Mouse (Mus musculus): ENCODE measurements around the gene Rps12. TPM values are rescaled to one million over a fixed set of nuclear protein-coding genes. Genes with fewer than 3 reads are reported as not detected.

Gene Rps12
- total RNA-seq (2014; rRNA removed) = 1,859 and 2,007 TPM in 2 replicates
- polyA plus RNA-seq (2015; fragmentation: Nextera tagmentation; extraction: Ambion mirVana) = 108 and 142 TPM in 2 replicates

DNA sequence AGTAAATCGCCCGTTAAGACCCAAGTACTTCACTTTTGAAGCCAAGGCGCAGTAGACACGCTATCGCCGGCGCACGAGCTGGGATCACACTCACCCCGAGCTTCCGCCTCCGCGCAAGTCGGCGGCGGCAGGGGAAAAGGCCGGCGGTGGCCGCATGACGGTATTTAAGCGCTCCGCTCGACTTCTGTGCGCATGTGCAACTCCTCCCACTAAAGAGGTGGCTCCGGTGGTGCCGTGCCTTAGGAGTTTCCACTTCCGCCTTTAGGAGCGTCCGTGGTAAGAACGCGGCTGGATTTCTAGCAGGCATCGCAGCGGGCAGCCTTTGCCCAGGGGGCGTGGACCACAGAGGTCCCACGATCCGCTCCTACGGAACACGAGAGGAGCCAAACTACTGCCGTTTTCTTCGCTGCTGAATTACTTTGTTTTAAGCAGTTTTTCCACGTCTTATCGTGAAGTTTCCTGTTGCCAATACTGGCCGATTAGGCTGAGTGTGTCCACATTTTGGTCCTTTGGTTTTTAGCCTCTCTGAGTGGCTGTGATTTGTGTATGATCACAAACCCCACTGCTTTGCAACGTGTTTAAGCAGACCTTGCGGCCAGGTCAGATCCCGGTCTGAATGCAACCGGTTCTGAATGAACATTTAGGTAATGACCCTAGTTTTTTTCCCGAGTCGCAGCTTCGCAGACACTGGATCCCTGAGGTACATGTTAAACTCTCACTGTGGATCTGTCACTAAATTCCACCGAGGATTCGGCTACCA lies at the start of gene Rps12:
Gene Rps12, minus strand, starts transcription at position 214 of the 760 bp plus-strand sequence.
- H3K9me3 ChIP-seq (ENCODE audit: low read length) = no peaks in the 10 kb centered on the region
- under 1% methylated on average over 51 of the region's 51 CpGs for WGBS
- peak; percentile 45; the same call in 1 of the 2 replicates for TF ChIP-seq CTCF (IDR thresholded peaks at IDR 0.05)

DNA sequence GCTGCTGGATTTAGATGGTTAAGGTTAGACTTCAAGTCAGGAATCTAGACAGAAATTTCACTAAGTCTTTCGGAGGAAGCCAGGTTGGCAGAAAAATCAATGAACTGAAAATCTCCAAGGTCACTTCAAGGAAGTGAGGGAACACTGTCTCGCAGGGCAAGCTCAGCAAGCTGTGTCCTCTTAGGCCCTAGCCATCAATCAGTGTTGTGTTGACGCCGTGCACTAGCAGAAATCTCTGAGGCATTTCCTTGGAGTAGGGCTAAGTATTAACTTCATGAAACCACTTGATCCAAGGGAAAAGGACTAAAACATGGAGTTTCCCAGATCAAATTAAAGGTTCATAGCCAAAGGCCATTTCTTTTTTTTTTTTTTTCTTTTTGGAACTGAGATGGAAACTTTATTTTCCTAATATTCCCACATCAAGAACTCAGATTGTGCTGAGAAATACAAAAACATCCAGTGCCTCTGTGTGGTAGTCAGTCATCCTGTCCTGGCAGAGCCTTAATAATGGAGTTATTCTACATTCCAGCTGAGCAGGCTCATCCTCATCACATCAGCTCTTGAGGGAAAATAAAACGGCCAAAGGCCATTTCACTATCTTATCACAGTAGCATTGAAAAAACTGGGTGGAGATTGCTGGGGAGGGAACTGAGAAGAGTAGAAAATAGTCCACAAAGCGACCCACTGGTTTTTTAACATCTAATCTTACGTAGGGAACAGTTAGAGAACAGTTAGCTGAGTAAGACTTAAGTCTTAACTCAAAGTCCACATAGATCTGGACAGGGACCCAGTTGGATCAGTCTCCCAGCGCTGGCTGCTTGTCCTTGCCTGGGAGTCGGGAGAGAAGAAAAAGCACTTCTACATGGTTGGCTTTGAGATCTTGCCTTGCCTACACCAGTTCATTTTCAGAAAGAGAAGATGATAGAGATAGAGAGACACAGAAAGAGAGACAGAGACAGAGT lies 49.2 kb upstream of the Rps12 start:
- H3K4me2 ChIP-seq (ENCODE audit: low read depth, low read length, poor library complexity, severe bottlenecking) = no peak overlapping the region
- ATAC-seq (ENCODE audit: low FRiP score) = no peak
- no peak overlapping the region for H3K27ac ChIP-seq (ENCODE audit: low read depth, low read length)
- WGBS = 83% methylated on average over 9 of the region's 9 CpGs
- H3K9ac ChIP-seq (replicated peaks; ENCODE audit: low read length, poor library complexity, severe bottlenecking) = no peak overlapping the region
- no peaks in the 10 kb centered on the region for H3K4me1 ChIP-seq (ENCODE audit: insufficient read depth, low read length)
- TF ChIP-seq CTCF (IDR thresholded peaks at IDR 0.05) = no peak
- DNase-seq (ENCODE audit: low spot score) = no peak
- no peaks in the 10 kb centered on the region for H3K27me3 ChIP-seq (ENCODE audit: insufficient read depth, low read length)
- H3K4me3 ChIP-seq (ENCODE audit: low read depth, low read length) = no peak overlapping the region
- no peaks in the 10 kb centered on the region for H3K9me3 ChIP-seq (ENCODE audit: low read length)
- H3K36me3 ChIP-seq (ENCODE audit: insufficient read depth, low read length) = no peaks in the 10 kb centered on the region

More for the DNA sequence above, at the start of gene Rps12:
- ATAC-seq (ENCODE audit: low FRiP score) = peak; percentile 99
- Histone ChIP-seq H3K9ac (replicated peaks; ENCODE audit: low read length, poor library complexity, severe bottlenecking) (peak within 1 kb of the TSS; percentile 91), H3K4me2 (ENCODE audit: low read depth, low read length, poor library complexity, severe bottlenecking) (peak within 1 kb of the TSS; percentile 85), H3K36me3 (ENCODE audit: insufficient read depth, low read length) (peaks cover 12% of the 10 kb centered on the region; the same call in 1 of the 2 replicates), H3K4me1 (ENCODE audit: insufficient read depth, low read length) (peaks cover 8% of the 10 kb centered on the region; the same call in 1 of the 2 replicates), H3K27ac (ENCODE audit: low read depth, low read length) (peak within 1 kb of the TSS; percentile 72), H3K27me3 (ENCODE audit: insufficient read depth, low read length) (no peaks in the 10 kb centered on the region), H3K4me3 (ENCODE audit: low read depth, low read length) (peak within 1 kb of the TSS; percentile 74)
- DNase-seq (ENCODE audit: low spot score) = peak; percentile 100

DNA sequence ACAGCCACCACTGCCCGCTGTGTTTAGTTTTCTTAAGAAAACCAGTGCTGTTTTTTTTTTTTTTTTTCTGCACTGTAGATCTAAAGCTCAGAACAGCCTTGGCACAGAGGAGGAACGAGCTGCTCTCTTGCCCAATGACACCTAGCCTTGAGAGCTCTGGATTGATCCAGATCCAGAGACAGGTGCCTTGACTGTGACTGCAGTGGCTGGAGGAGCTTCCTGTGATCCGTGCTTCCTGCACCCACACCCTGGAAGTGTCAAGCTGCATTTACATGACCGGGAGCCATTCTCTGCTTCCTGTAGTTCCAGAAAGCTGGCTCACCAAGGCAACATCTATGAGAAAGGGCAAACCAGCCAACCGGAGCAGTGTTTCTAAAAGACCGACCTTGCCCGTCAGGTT lies 39.4 kb upstream of the Rps12 start:
- Histone ChIP-seq H3K4me1 (ENCODE audit: insufficient read depth, low read length) (no peaks in the 10 kb centered on the region), H3K4me3 (ENCODE audit: low read depth, low read length) (no peak overlapping the region), H3K36me3 (ENCODE audit: insufficient read depth, low read length) (peaks cover 27% of the 10 kb centered on the region), H3K27me3 (ENCODE audit: insufficient read depth, low read length) (no peaks in the 10 kb centered on the region), H3K9me3 (ENCODE audit: low read length) (no peaks in the 10 kb centered on the region), H3K27ac (ENCODE audit: low read depth, low read length) (no peak overlapping the region), H3K4me2 (ENCODE audit: low read depth, low read length, poor library complexity, severe bottlenecking) (no peak overlapping the region), H3K9ac (replicated peaks; ENCODE audit: low read length, poor library complexity, severe bottlenecking) (no peak overlapping the region)
- DNase-seq (ENCODE audit: low spot score) (no peak), ATAC-seq (ENCODE audit: low FRiP score) (no peak)
- 88% methylated on average over 7 of the region's 7 CpGs for WGBS
- TF ChIP-seq CTCF (IDR thresholded peaks at IDR 0.05) = no peak

DNA sequence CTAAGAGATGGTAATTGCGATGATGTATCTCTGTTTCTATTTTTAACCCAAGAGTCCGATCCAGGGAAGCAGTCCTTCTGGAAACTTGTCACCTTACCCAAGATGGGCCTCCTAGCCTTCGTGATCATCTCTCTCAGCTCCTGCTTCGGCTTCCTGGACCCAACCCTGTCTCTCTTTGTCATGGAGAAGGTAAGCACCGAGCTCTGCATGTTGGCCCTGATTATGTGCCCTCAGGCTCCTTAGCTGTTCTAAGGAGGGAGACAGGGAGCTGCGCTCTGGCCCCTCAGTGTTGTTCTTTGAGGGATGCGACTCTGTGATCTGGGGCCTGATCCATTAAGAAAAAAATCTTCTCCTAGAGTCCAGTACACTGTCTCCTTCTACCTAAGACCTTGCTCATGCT lies 29.2 kb upstream of the Rps12 start:
- Histone ChIP-seq H3K27ac (ENCODE audit: low read depth, low read length) (no peak overlapping the region), H3K27me3 (ENCODE audit: insufficient read depth, low read length) (no peaks in the 10 kb centered on the region), H3K9ac (replicated peaks; ENCODE audit: low read length, poor library complexity, severe bottlenecking) (no peak overlapping the region), H3K9me3 (ENCODE audit: low read length) (no peaks in the 10 kb centered on the region), H3K36me3 (ENCODE audit: insufficient read depth, low read length) (peaks cover 14% of the 10 kb centered on the region; the same call in 1 of the 2 replicates), H3K4me1 (ENCODE audit: insufficient read depth, low read length) (no peaks in the 10 kb centered on the region), H3K4me3 (ENCODE audit: low read depth, low read length) (no peak overlapping the region), H3K4me2 (ENCODE audit: low read depth, low read length, poor library complexity, severe bottlenecking) (no peak overlapping the region)
- TF ChIP-seq CTCF (IDR thresholded peaks at IDR 0.05) = no peak
- no peak for DNase-seq (ENCODE audit: low spot score)
- 95% methylated on average over 7 of the region's 7 CpGs for WGBS
- no peak for ATAC-seq (ENCODE audit: low FRiP score)

DNA sequence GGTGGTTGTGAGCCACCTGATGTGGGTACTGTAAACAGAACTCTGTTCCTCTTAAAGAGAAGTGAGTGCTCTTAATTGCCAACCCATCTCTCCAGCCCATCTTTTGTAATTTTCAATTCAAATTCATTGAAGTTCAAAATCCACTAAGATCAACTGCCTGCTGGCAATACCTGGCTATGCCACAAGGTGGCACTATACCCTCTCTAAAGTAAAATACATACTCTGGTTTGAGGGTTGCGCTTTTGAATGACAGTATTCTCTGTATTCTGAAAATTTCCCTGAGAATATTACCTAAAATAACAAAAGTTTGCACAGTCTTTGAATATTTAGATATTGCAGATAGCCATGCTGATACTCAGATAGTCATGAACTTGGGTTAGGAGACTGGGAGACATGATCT lies 28.1 kb upstream of the Rps12 start:
- peak; percentile 85 for DNase-seq (ENCODE audit: low spot score)
- H3K4me3 ChIP-seq (ENCODE audit: low read depth, low read length) = no peak overlapping the region
- H3K4me2 ChIP-seq (ENCODE audit: low read depth, low read length, poor library complexity, severe bottlenecking) = no peak overlapping the region
- 46% methylated on average over 1 of the region's 1 CpGs for WGBS
- TF ChIP-seq CTCF (IDR thresholded peaks at IDR 0.05) = peak; percentile 94
- no peaks in the 10 kb centered on the region for H3K9me3 ChIP-seq (ENCODE audit: low read length)
- ATAC-seq (ENCODE audit: low FRiP score) = peak; percentile 35; the same call in 1 of the 2 replicates
- no peaks in the 10 kb centered on the region for H3K4me1 ChIP-seq (ENCODE audit: insufficient read depth, low read length)
- no peaks in the 10 kb centered on the region for H3K27me3 ChIP-seq (ENCODE audit: insufficient read depth, low read length)
- no peak overlapping the region for H3K27ac ChIP-seq (ENCODE audit: low read depth, low read length)
- H3K36me3 ChIP-seq (ENCODE audit: insufficient read depth, low read length) = peaks cover 10% of the 10 kb centered on the region; the same call in 1 of the 2 replicates
- no peak overlapping the region for H3K9ac ChIP-seq (replicated peaks; ENCODE audit: low read length, poor library complexity, severe bottlenecking)

Data from midbrain, postnatal 0 days (tissue).